Mouse (Mus musculus) stomach, postnatal 0 days (tissue): Measurements from ENCODE around the gene Mettl7a2.
"Not testable (repeated sequence)": the region's sequence is repeated elsewhere in the genome, so short reads cannot be mapped to it uniquely, and the experiment has no call there.

Experiments used
- CTCF ChIP-seq: IDR thresholded peaks from 2 replicates; pipeline ENCODE4 v1.5.1; 2016; ENCODE audit warnings: antibody characterized with exemption, low read depth, mild to moderate bottlenecking, moderate library complexity
- EP300 ChIP-seq: optimal IDR thresholded peaks from 2 replicates; pipeline ENCODE3; 2016; ENCODE audit warnings: antibody characterized with exemption

DNA sequence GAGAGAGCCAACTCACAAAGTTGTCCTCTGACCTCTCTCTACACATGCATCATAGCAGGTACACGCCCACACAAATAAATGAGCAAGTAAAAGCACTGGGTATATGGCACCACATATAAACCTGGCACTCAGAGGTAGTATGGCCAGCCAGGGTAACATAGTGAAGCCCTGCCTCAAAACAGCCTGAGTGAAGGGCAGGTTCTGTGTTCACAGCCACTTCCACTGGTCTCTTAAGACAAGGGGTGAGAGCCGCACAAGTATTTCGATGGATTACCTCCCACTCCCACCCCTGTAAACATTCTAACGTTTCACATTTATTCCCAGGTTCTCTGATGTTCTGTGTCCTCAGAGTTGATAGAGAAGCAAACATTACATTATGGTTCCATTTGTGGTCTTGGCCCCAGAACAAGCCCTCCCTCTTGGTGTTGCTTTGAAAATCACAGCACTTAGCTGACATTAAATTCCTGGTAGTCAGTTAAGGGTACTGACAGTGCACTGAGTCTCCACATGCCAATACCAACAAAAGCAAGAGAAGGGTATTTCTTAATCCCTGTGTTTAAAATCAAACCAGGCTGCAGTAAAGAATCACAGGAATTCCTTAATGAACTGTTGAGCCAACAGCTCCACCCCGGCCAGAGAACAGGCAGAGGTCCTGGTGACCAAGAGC is 11.6 kb upstream of the Mettl7a2 start:
- not testable (repeated sequence) for TF ChIP-seq CTCF, EP300
